ENCODE assay signal across 13 mouse cellular contexts in the genomic region with DNA sequence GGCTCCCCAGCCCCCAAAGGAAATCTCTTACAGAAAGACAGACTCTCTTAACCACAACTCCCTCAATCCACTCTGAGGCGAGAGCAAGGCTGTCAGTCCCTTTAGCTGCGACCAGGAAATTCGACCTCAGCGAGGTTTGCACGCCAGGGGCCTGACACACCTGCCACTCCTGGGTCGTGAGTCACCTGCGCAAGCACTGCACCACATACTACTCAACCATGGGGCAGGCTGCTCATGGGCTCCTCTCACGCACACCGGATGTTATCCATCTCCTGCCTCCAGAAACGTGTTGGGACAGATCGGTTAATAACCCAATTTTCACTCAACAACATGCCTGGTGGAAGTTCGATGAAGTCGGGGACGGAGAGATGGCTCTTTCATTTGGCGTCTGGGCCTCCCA.
DNase-seq lines count a peak whose midpoint lies in the region; ATAC-seq lines count a peak whose summit lies in the region.
"Had no signal": no experiment of that assay in that cellular context is flagged by ENCODE, and none has a peak within 500 bp of the region (broad histone marks: within the 10 kb centered on the region; RNA-seq: fewer than 3 reads in every experiment).

No protein-coding gene starts in this region.

- DNase-seq in lung, postnatal 10 days = no peak
- no peak for DNase-seq in intestine, embryonic 14.5 days (ENCODE audit: low spot score)
- no peak for DNase-seq in cerebellum, adult 9-10 months
- DNase-seq in layer of hippocampus, adult 9-10 months (ENCODE audit: low spot score) = no peak
- DNase-seq: cerebellum, adult 9-11 months; layer of hippocampus, adult 9-11 months; right cerebral cortex, adult 18-20 months had no signal

- no peak overlapping the region for H3K4me3 ChIP-seq in lung, embryonic 15.5 days
- peak overlapping the region; percentile 94; the same call in 1 of the 2 replicates for H3K4me3 ChIP-seq in forebrain, embryonic 15.5 days
- H3K4me3 ChIP-seq in intestine, embryonic 14.5 days (ENCODE audit: low read depth, low read length) = no peak overlapping the region
- no peak overlapping the region for H3K4me3 ChIP-seq in neural tube, embryonic 14.5 days (ENCODE audit: low read depth, low read length)
- H3K4me3 ChIP-seq: erythroblast, embryonic 14.5 days had no signal

- H3K36me3 ChIP-seq in lung, embryonic 15.5 days = no peaks in the 10 kb centered on the region
- no peaks in the 10 kb centered on the region for H3K36me3 ChIP-seq in forebrain, embryonic 15.5 days
- no peaks in the 10 kb centered on the region for H3K36me3 ChIP-seq in intestine, embryonic 14.5 days (ENCODE audit: control insufficient read depth, insufficient read depth, low read length)
- no peaks in the 10 kb centered on the region for H3K36me3 ChIP-seq in neural tube, embryonic 14.5 days (ENCODE audit: control insufficient read depth, insufficient read depth, low read length)

- WGBS in lung, embryonic 15.5 days = 49% methylated on average over 15 of the region's 15 CpGs
- 85% methylated on average over 15 of the region's 15 CpGs for WGBS in forebrain, embryonic 15.5 days
- WGBS in intestine, embryonic 14.5 days = 76% methylated on average over 15 of the region's 15 CpGs
- 83% methylated on average over 15 of the region's 15 CpGs for WGBS in neural tube, embryonic 14.5 days

- no peak overlapping the region for H3K27ac ChIP-seq in lung, embryonic 15.5 days
- no peak overlapping the region for H3K27ac ChIP-seq in forebrain, embryonic 15.5 days (replicated peaks)
- no peak overlapping the region for H3K27ac ChIP-seq in intestine, embryonic 14.5 days (ENCODE audit: low read depth)
- H3K27ac ChIP-seq in neural tube, embryonic 14.5 days (ENCODE audit: low read depth, low read length) = no peak overlapping the region

- H3K27me3 ChIP-seq in lung, embryonic 15.5 days = no peaks in the 10 kb centered on the region
- no peaks in the 10 kb centered on the region for H3K27me3 ChIP-seq in forebrain, embryonic 15.5 days
- peaks cover 5% of the 10 kb centered on the region; the same call in 1 of the 2 replicates for H3K27me3 ChIP-seq in intestine, embryonic 14.5 days (replicated peaks; ENCODE audit: control insufficient read depth, insufficient read depth, low read length)
- H3K27me3 ChIP-seq in neural tube, embryonic 14.5 days (ENCODE audit: control insufficient read depth, insufficient read depth, low read length) = peaks cover 3% of the 10 kb centered on the region; the same call in 1 of the 2 replicates

- H3K4me1 ChIP-seq in lung, embryonic 15.5 days = peaks cover 15% of the 10 kb centered on the region
- peaks cover 65% of the 10 kb centered on the region for H3K4me1 ChIP-seq in forebrain, embryonic 15.5 days
- 0 out of 2 replicates have a peak, but pooled peaks cover 6% of the 10 kb centered on the region for H3K4me1 ChIP-seq in intestine, embryonic 14.5 days (replicated peaks; ENCODE audit: control insufficient read depth, insufficient read depth, low read length)
- H3K4me1 ChIP-seq in neural tube, embryonic 14.5 days (ENCODE audit: control insufficient read depth, insufficient read depth, low read length) = peaks cover 11% of the 10 kb centered on the region; the same call in 1 of the 2 replicates

- ATAC-seq in lung, embryonic 15.5 days (ENCODE audit: borderline replicate concordance, extremely low read depth, low FRiP score, low TSS enrichment) = no peak
- ATAC-seq in forebrain, embryonic 15.5 days (replicated peaks) = no peak
- ATAC-seq in intestine, embryonic 14.5 days (replicated peaks; ENCODE audit: low FRiP score, low TSS enrichment, low read depth) = no peak
- no peak for ATAC-seq in neural tube, embryonic 14.5 days (ENCODE audit: low read depth)
- ATAC-seq in monocyte, adult 5-6 weeks (replicated peaks; ENCODE audit: insufficient number of reproducible peaks, low FRiP score, low TSS enrichment, poor library complexity, severe bottlenecking) = no peak

- peak overlapping the region; percentile 92 for H3K4me2 ChIP-seq in lung, embryonic 15.5 days
- peak overlapping the region; percentile 83 for H3K4me2 ChIP-seq in forebrain, embryonic 15.5 days (replicated peaks)
- H3K4me2 ChIP-seq in intestine, embryonic 14.5 days (ENCODE audit: low read length) = peak overlapping the region; percentile 96; the same call in 1 of the 2 replicates
- H3K4me2 ChIP-seq in neural tube, embryonic 14.5 days (ENCODE audit: low read depth, low read length) = peak overlapping the region; percentile 90
- H3K4me2 ChIP-seq: liver, embryonic 11.5 days had no signal

- H3K9ac ChIP-seq in lung, embryonic 15.5 days = no peak overlapping the region
- H3K9ac ChIP-seq in forebrain, embryonic 15.5 days (replicated peaks) = no peak overlapping the region
- no peak overlapping the region for H3K9ac ChIP-seq in intestine, embryonic 14.5 days (ENCODE audit: low read length)
- no peak overlapping the region for H3K9ac ChIP-seq in neural tube, embryonic 14.5 days (replicated peaks; ENCODE audit: low read depth, low read length)

- no peaks in the 10 kb centered on the region for H3K9me3 ChIP-seq in lung, embryonic 15.5 days
- no peaks in the 10 kb centered on the region for H3K9me3 ChIP-seq in forebrain, embryonic 15.5 days
- no peaks in the 10 kb centered on the region for H3K9me3 ChIP-seq in intestine, embryonic 14.5 days (ENCODE audit: control insufficient read depth, low read length)
- H3K9me3 ChIP-seq in neural tube, embryonic 14.5 days (ENCODE audit: control insufficient read depth, low read length) = no peaks in the 10 kb centered on the region
